Mouse (Mus musculus) lung, embryonic 14.5 days (tissue): ENCODE measurements around the gene Cdkn2b. TPM values are rescaled to one million over a fixed set of nuclear protein-coding genes. Genes with fewer than 3 reads are reported as not detected.

ENCODE experiments used
- ATAC-seq: fragments of 200-750 bp; cut with Nextera tagmentation; 2 replicates; pipeline ENCODE4 v1.8.0; 2017; ENCODE audit warnings: mild to moderate bottlenecking, moderate TSS enrichment, moderate library complexity; ENCODE audit not compliant: insufficient read depth
- DNase-seq: peaks from one replicate; pipeline ENCODE4 v3.0.0-alpha.2; 2015
- H3K27ac ChIP-seq: fragments of 300-500 bp; sonication (generic); 2 replicates; pipeline ENCODE4 v1.5.1; 2014; ENCODE audit warnings: low read depth, mild to moderate bottlenecking, moderate library complexity
- H3K27me3 ChIP-seq: fragments of 300-500 bp; sonication (generic); 2 replicates; pipeline ENCODE4 v1.6.1; 2014; ENCODE audit warnings: low read length, control low read depth; ENCODE audit not compliant: insufficient read depth
- H3K36me3 ChIP-seq: fragments of 300-500 bp; sonication (generic); 2 replicates; pipeline ENCODE4 v1.6.1; 2014; ENCODE audit warnings: control low read depth; ENCODE audit not compliant: insufficient read depth
- H3K4me1 ChIP-seq: fragments of 300-500 bp; sonication (generic); 2 replicates; pipeline ENCODE4 v1.6.1; 2014; ENCODE audit warnings: antibody characterized with exemption, control low read depth; ENCODE audit not compliant: insufficient read depth
- H3K4me2 ChIP-seq: fragments of 300-500 bp; sonication (generic); 2 replicates; pipeline ENCODE4 v1.6.1; 2014; ENCODE audit warnings: mild to moderate bottlenecking
- H3K4me3 ChIP-seq: fragments of 300-500 bp; sonication (generic); 2 replicates; pipeline ENCODE4 v1.5.1; 2014; ENCODE audit warnings: low read depth, low read length
- H3K9ac ChIP-seq: fragments of 300-500 bp; sonication (generic); 2 replicates; pipeline ENCODE4 v1.6.1; 2014
- H3K9me3 ChIP-seq: fragments of 300-500 bp; sonication (generic); 2 replicates; pipeline ENCODE4 v1.6.1; 2016; ENCODE audit warnings: low read depth, low read length, control low read depth
- CTCF ChIP-seq: IDR thresholded peaks from 2 replicates; pipeline ENCODE4 v1.5.1; 2016; ENCODE audit warnings: antibody characterized with exemption, low read depth
- WGBS: fragments of 180-500 bp; shearing (Covaris S2); extraction: QIAGEN DNeasy Blood & Tissue Kit; methylation state at CpG from one replicate; pipeline ENCODE4 v1.1.7; 2014; 5-methylcytosine and 5-hydroxymethylcytosine counted together
- polyA plus RNA-seq: library from polyadenylated mRNA; unstranded; fragments of >200 nt; fragmentation: Nextera tagmentation; extraction: Ambion mirVana; gene quantifications from 2 replicates; pipeline ENCODE4 v1.2.1, GENCODE M21; 2014

The Cdkn2b gene
- polyA plus RNA-seq, 1 experiment from 2014 or later, result 1.5 TPM

- H3K4me1 ChIP-seq, result no peaks in the 10 kb centered on the region
- no peak for TF ChIP-seq CTCF
- DNase-seq (no peak), ATAC-seq (no peak)
- WGBS, result 3% methylated on average over 20 of the region's 20 CpGs
- H3K4me3 ChIP-seq, result no peak overlapping the region
- no peak overlapping the region for H3K27ac ChIP-seq
- H3K9me3 ChIP-seq, result no peaks in the 10 kb centered on the region
- H3K36me3 ChIP-seq, result no peaks in the 10 kb centered on the region
- H3K4me2 ChIP-seq, result no peak overlapping the region
- H3K27me3 ChIP-seq, result peaks cover 78% of the 10 kb centered on the region
- no peak overlapping the region for H3K9ac ChIP-seq
These were observed 37.8 kb downstream of the Cdkn2b start for GRCm38 (mm10) chr4:89272961-89273540.

GRCm38 (mm10) chr4:89272101-89272718, 38.6 kb downstream of the Cdkn2b start:
- Histone ChIP-seq H3K9ac (no peak overlapping the region), H3K36me3 (no peaks in the 10 kb centered on the region), H3K27me3 (peaks cover 74% of the 10 kb centered on the region), H3K9me3 (no peaks in the 10 kb centered on the region), H3K27ac (no peak overlapping the region), H3K4me3 (no peak overlapping the region), H3K4me1 (no peaks in the 10 kb centered on the region), H3K4me2 (no peak overlapping the region)
- no peak for TF ChIP-seq CTCF
- DNase-seq (no peak), ATAC-seq (no peak)
- WGBS, result 4% methylated on average over 18 of the region's 18 CpGs

DNA sequence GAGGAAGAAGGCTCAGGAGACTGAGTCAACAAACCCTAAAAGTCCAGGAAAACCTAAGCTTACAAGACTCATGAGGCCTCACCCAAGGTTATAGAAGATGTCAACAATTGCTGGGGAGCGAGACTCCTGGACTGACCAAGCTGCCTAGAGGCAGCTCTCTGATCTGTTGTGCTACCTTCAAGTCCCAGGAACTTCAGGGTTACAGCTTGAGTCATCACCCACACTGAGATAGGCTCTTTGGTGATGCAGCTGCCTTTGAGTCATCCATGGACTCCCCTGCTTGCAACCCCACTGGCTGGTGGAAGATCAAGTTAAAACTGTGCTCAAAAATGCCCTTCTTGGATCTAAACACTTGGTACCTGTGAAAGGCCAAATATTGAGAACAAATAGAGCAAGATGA, 53.1 kb downstream of the Cdkn2b start:
- ATAC-seq (no peak), DNase-seq (no peak)
- TF ChIP-seq CTCF, result no peak
- Histone ChIP-seq H3K4me3 (no peak overlapping the region), H3K4me1 (no peaks in the 10 kb centered on the region), H3K9ac (no peak overlapping the region), H3K36me3 (no peaks in the 10 kb centered on the region), H3K27me3 (no peaks in the 10 kb centered on the region), H3K27ac (no peak overlapping the region), H3K9me3 (no peaks in the 10 kb centered on the region), H3K4me2 (no peak overlapping the region)
- WGBS, result 58% methylated on average over 1 of the region's 1 CpGs

Other genes with a start within 250 kb of the Cdkn2b start
- gene Mtap, start 173.9 kb downstream of the Cdkn2b start, polyA plus RNA-seq, result 74.6 and 75.3 TPM in 2 replicates
- gene Cdkn2a, start 16.4 kb downstream of the Cdkn2b start, polyA plus RNA-seq, result not detected in 2 replicates